Comparison of ENCODE assay signal across 20 mouse cellular contexts in the genomic region with DNA sequence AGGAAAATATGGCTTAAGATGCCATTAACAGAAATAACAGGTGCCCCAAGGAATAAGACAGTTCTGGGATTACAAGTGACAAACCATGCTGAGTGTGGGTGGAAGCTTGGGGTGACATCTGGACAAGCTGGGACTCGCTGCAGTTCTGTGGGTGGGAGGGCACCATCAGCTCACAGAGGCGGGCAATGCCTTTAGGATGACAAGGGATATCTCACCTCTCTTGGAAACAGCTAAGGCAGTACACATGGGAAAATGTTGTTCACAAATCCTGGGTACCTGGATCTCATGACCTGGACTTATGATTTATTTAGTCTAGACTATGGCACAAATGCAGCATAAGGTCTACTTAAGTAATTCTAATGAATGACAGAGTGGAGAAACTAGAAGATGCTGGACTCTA.
A peak's percentile ranks its signal among the peaks of the same experiment; 100 is the strongest.
DNase-seq lines count a peak whose midpoint lies in the region; ATAC-seq lines count a peak whose summit lies in the region.
"Had no signal": no experiment of that assay in that cellular context is flagged by ENCODE, and none has a peak within 500 bp of the region (broad histone marks: within the 10 kb centered on the region; RNA-seq: fewer than 3 reads in every experiment).

No protein-coding gene starts in this region.

- intact Hi-C loops in left cerebral cortex, postnatal 36 days (cut with DNase I), result no loop called here

- DNase-seq in frontal cortex, postnatal 14 days (ENCODE audit: low spot score in 2 of 2), result no peak
- peak; percentile 25 to 37 for DNase-seq in layer of hippocampus, adult 8-10 months (ENCODE audit: low spot score in 2 of 2)
- DNase-seq in layer of hippocampus, postnatal 25 days (ENCODE audit: extremely low spot score in 1 of 2, low spot score in 1 of 2), result no peak
- DNase-seq in left cerebral cortex, postnatal 36 days (ENCODE audit: low spot score in 2 of 2), result peak; percentile 25 to 30
- DNase-seq in left cerebral cortex, adult 11 months (ENCODE audit: low spot score), result no peak
- DNase-seq in right cerebral cortex, postnatal 36 days (ENCODE audit: low spot score in 2 of 2), result peak; percentile 24 to 55
- DNase-seq in testis, postnatal 10 days (ENCODE audit: low spot score), result no peak
- DNase-seq: adrenal gland, adult 8-10 months; adrenal gland, postnatal 36 days; B cell, adult 2 months; cerebellum, adult 11 months; cerebellum, adult 8-10 months; cerebellum, postnatal 14 days; embryo, embryonic 11 days; gastrocnemius, adult 2 months; gastrocnemius, postnatal 36 days; heart, adult 11 months had no signal

- peak; percentile 73 for ATAC-seq in frontal cortex, adult (ENCODE audit: low TSS enrichment)
- ATAC-seq: CD4-positive, CD25-positive, alpha-beta regulatory T cell, adult 4 months; forebrain, embryonic 14.5 days had no signal

Comparison
In these comparisons a context has a peak if more than half of its experiments do, and no peak if none do; other contexts are left out.
1. DNase-seq: peak in layer of hippocampus, adult 8-10 months (2 of 2), left cerebral cortex, postnatal 36 days (2 of 2) and right cerebral cortex, postnatal 36 days (2 of 2); none in frontal cortex, postnatal 14 days (0 of 2), layer of hippocampus, postnatal 25 days (0 of 2), left cerebral cortex, adult 11 months (single experiment) and testis, postnatal 10 days (single experiment).